Mouse (Mus musculus): ENCODE data around the gene Atg7. TPM values are rescaled to one million over a fixed set of nuclear protein-coding genes. Genes with fewer than 3 reads are reported as not detected.

Gene Atg7
- total RNA-seq, 1 experiment from 2014 or later: 41.2 TPM

GRCm38 (mm10) chr6:114685412-114685811, 42.5 kb downstream of the Atg7 start:
- no peak for DNase-seq

GRCm38 (mm10) chr6:114687035-114687434, 44.1 kb downstream of the Atg7 start:
- DNase-seq: no peak

GRCm38 (mm10) chr6:114690661-114691060, 47.8 kb downstream of the Atg7 start:
- peak; percentile 40 for DNase-seq

- DNase-seq: no peak
These were observed 48.6 kb downstream of the Atg7 start for GRCm38 (mm10) chr6:114691530-114691929.

- no peak for DNase-seq
These were observed 49.8 kb downstream of the Atg7 start for GRCm38 (mm10) chr6:114692691-114693090.

GRCm38 (mm10) chr6:114697646-114698490, 55.0 kb downstream of the Atg7 start:
- peak; percentile 68 for DNase-seq

- DNase-seq: no peak
These were observed 55.7 kb downstream of the Atg7 start for GRCm38 (mm10) chr6:114698578-114698977.

GRCm38 (mm10) chr6:114700704-114701103, 57.8 kb downstream of the Atg7 start:
- no peak for DNase-seq

GRCm38 (mm10) chr6:114707032-114707431, 64.1 kb downstream of the Atg7 start:
- no peak for DNase-seq

- no peak for DNase-seq
These were observed 69.5 kb downstream of the Atg7 start for GRCm38 (mm10) chr6:114712242-114713050.

- no peak for DNase-seq
These were observed 70.6 kb downstream of the Atg7 start for GRCm38 (mm10) chr6:114713538-114713937.

GRCm38 (mm10) chr6:114714654-114715053, 71.8 kb downstream of the Atg7 start:
- DNase-seq: no peak

- DNase-seq: no peak
These were observed 72.6 kb downstream of the Atg7 start for GRCm38 (mm10) chr6:114715289-114716030.

- DNase-seq: no peak
These were observed 76.2 kb downstream of the Atg7 start for GRCm38 (mm10) chr6:114719100-114719499.

- no peak for DNase-seq
These were observed 76.8 kb downstream of the Atg7 start for GRCm38 (mm10) chr6:114719665-114720064.

- no peak for DNase-seq
These were observed 79.1 kb downstream of the Atg7 start for GRCm38 (mm10) chr6:114722046-114722445.

GRCm38 (mm10) chr6:114723925-114724324, 81.0 kb downstream of the Atg7 start:
- DNase-seq: no peak

- DNase-seq: no peak
These were observed 81.5 kb downstream of the Atg7 start for GRCm38 (mm10) chr6:114724351-114724750.

GRCm38 (mm10) chr6:114725147-114725575, 82.3 kb downstream of the Atg7 start:
- no peak for DNase-seq

GRCm38 (mm10) chr6:114726681-114727080, 83.8 kb downstream of the Atg7 start:
- DNase-seq: no peak

GRCm38 (mm10) chr6:114733156-114733555, 90.3 kb downstream of the Atg7 start:
- DNase-seq: no peak

GRCm38 (mm10) chr6:114733681-114734080, 90.8 kb downstream of the Atg7 start:
- DNase-seq: no peak

- no peak for DNase-seq
These were observed 92.2 kb downstream of the Atg7 start for GRCm38 (mm10) chr6:114735054-114735453.
